Mouse (Mus musculus): ENCODE data around the gene Tbc1d19.

- TF ChIP-seq CTCF (IDR thresholded peaks at IDR 0.05; ENCODE audit: insufficient read depth, low read length) (no peak), POLR2A (IDR thresholded peaks at IDR 0.05; ENCODE audit: borderline replicate concordance, extremely low read depth, low read depth, low read length) (no peak)
Measured at GRCm38 (mm10) chr5:53927886-53928285, 118.5 kb downstream of the Tbc1d19 start.

Measured in lung, adult 2 months (tissue).